ENCODE assay signal across 15 mouse cellular contexts in the genomic region with DNA sequence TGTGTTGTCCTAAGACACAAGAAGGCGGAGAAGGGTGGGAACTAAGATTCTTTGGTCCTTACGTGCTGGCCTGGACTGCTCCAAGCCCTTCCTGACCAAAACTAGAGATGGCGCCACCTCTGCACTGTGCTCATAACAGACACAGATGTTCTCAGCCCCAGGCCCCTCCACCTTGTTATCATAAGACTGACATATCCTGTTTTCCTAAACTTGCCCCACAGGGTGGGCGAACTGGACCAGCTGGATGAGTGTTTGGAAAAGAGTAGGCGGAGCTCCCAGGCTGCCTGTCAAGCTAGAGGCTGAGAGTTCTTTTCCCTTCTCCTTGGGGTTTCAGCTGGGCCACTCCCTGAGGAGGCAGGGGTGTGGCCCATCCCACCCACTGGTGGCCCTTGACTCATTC. TPM values are rescaled to one million over a fixed set of nuclear protein-coding genes. Genes with fewer than 3 reads are reported as not detected.
DNase-seq lines count a peak whose midpoint lies in the region; ATAC-seq and TF ChIP-seq lines count a peak whose summit lies in the region.
"Had no signal": no experiment of that assay in that cellular context is flagged by ENCODE, and none has a peak within 500 bp of the region (broad histone marks: within the 10 kb centered on the region; RNA-seq: fewer than 3 reads in every experiment).

No protein-coding gene starts in this region.

- WGBS in hindbrain, embryonic 10.5 days, result 59% methylated on average over 5 of the region's 5 CpGs
- WGBS in hindbrain, embryonic 13.5 days, result 75% methylated on average over 5 of the region's 5 CpGs
- WGBS in midbrain, postnatal 0 days, result 81% methylated on average over 5 of the region's 5 CpGs
- 91% methylated on average over 5 of the region's 5 CpGs for whole genome bisulfite sequencing in midbrain, embryonic 16.5 days
- 60% methylated on average over 5 of the region's 5 CpGs for WGBS in embryonic facial prominence, embryonic 13.5 days

- TF ChIP-seq CTCF in midbrain, postnatal 0 days (IDR thresholded peaks at IDR 0.05), result peak; percentile 14; the same call in 1 of the 2 replicates
- TF ChIP-seq CTCF in gastrocnemius, adult 2 months (IDR thresholded peaks at IDR 0.05), result no peak

- intact Hi-C loops in gastrocnemius, adult 2 months (cut with DNase I), result no loop called here

- H3K27me3 ChIP-seq in hindbrain, embryonic 10.5 days (ENCODE audit: insufficient read depth, poor library complexity, severe bottlenecking), result no peaks in the 10 kb centered on the region
- no peaks in the 10 kb centered on the region for H3K27me3 ChIP-seq in hindbrain, embryonic 13.5 days
- no peaks in the 10 kb centered on the region for H3K27me3 ChIP-seq in midbrain, postnatal 0 days (ENCODE audit: insufficient read depth, low read length)
- H3K27me3 ChIP-seq in midbrain, embryonic 16.5 days (ENCODE audit: control insufficient read depth, insufficient read depth, low read depth, low read length), result no peaks in the 10 kb centered on the region
- H3K27me3 ChIP-seq in embryonic facial prominence, embryonic 13.5 days, result no peaks in the 10 kb centered on the region
- H3K27me3 ChIP-seq: liver, embryonic 13.5 days; midbrain, embryonic 15.5 days had no signal

- H3K4me2 ChIP-seq in hindbrain, embryonic 13.5 days, result no peak overlapping the region
- no peak overlapping the region for H3K4me2 ChIP-seq in midbrain, postnatal 0 days (ENCODE audit: low read depth, low read length, poor library complexity, severe bottlenecking)
- no peak overlapping the region for H3K4me2 ChIP-seq in midbrain, embryonic 16.5 days (ENCODE audit: low read length)
- no peak overlapping the region for H3K4me2 ChIP-seq in embryonic facial prominence, embryonic 13.5 days
- H3K4me2 ChIP-seq: liver, embryonic 13.5 days; midbrain, embryonic 15.5 days had no signal

- H3K9me3 ChIP-seq in hindbrain, embryonic 10.5 days, result no peaks in the 10 kb centered on the region
- H3K9me3 ChIP-seq in hindbrain, embryonic 13.5 days, result no peaks in the 10 kb centered on the region
- H3K9me3 ChIP-seq in midbrain, postnatal 0 days (ENCODE audit: low read length), result no peaks in the 10 kb centered on the region
- H3K9me3 ChIP-seq in midbrain, embryonic 16.5 days (replicated peaks; ENCODE audit: control insufficient read depth, low read length, poor library complexity, severe bottlenecking), result no peaks in the 10 kb centered on the region
- no peaks in the 10 kb centered on the region for H3K9me3 ChIP-seq in embryonic facial prominence, embryonic 13.5 days
- H3K9me3 ChIP-seq: liver, embryonic 13.5 days; midbrain, embryonic 15.5 days had no signal

- H3K27ac ChIP-seq in hindbrain, embryonic 10.5 days, result 0 out of 2 replicates have a peak overlapping the region, but pooled peaks have one; percentile 29
- H3K27ac ChIP-seq in hindbrain, embryonic 13.5 days, result no peak overlapping the region
- H3K27ac ChIP-seq in midbrain, postnatal 0 days (ENCODE audit: low read depth, low read length), result no peak overlapping the region
- no peak overlapping the region for H3K27ac ChIP-seq in midbrain, embryonic 16.5 days (ENCODE audit: low read length)
- peak overlapping the region; percentile 17; the same call in 1 of the 2 replicates for H3K27ac ChIP-seq in embryonic facial prominence, embryonic 13.5 days
- H3K27ac ChIP-seq in gastrocnemius, adult 2 months, result no peak overlapping the region
- H3K27ac ChIP-seq: liver, embryonic 13.5 days; midbrain, embryonic 15.5 days had no signal

- ATAC-seq in hindbrain, embryonic 13.5 days (ENCODE audit: low FRiP score), result no peak
- ATAC-seq in midbrain, postnatal 0 days (ENCODE audit: low FRiP score), result no peak
- ATAC-seq in midbrain, embryonic 16.5 days, result no peak
- peak; percentile 15; the same call in 1 of the 2 replicates for ATAC-seq in embryonic facial prominence, embryonic 13.5 days (ENCODE audit: insufficient number of reproducible peaks, insufficient read depth, low FRiP score, low TSS enrichment, low read depth)
- ATAC-seq: CD4-positive, CD25-positive, alpha-beta regulatory T cell, adult 4 months; midbrain, embryonic 15.5 days had no signal

- peaks cover 15% of the 10 kb centered on the region for H3K4me1 ChIP-seq in hindbrain, embryonic 10.5 days (replicated peaks)
- peaks cover 9% of the 10 kb centered on the region for H3K4me1 ChIP-seq in hindbrain, embryonic 13.5 days (replicated peaks)
- no peaks in the 10 kb centered on the region for H3K4me1 ChIP-seq in midbrain, postnatal 0 days (ENCODE audit: insufficient read depth, low read length)
- H3K4me1 ChIP-seq in midbrain, embryonic 16.5 days (ENCODE audit: control insufficient read depth, insufficient read depth, low read length), result peaks cover 6% of the 10 kb centered on the region
- H3K4me1 ChIP-seq in embryonic facial prominence, embryonic 13.5 days, result peaks cover 14% of the 10 kb centered on the region

- peaks cover 34% of the 10 kb centered on the region for H3K36me3 ChIP-seq in hindbrain, embryonic 10.5 days
- H3K36me3 ChIP-seq in hindbrain, embryonic 13.5 days, result peaks cover 45% of the 10 kb centered on the region
- peaks cover 15% of the 10 kb centered on the region for H3K36me3 ChIP-seq in midbrain, postnatal 0 days (ENCODE audit: insufficient read depth, low read length)
- H3K36me3 ChIP-seq in midbrain, embryonic 16.5 days (ENCODE audit: control insufficient read depth, insufficient read depth, low read length), result peaks cover 10% of the 10 kb centered on the region
- peaks cover 19% of the 10 kb centered on the region for H3K36me3 ChIP-seq in embryonic facial prominence, embryonic 13.5 days

- no peak overlapping the region for H3K4me3 ChIP-seq in hindbrain, embryonic 10.5 days
- no peak overlapping the region for H3K4me3 ChIP-seq in hindbrain, embryonic 13.5 days
- H3K4me3 ChIP-seq in midbrain, postnatal 0 days (ENCODE audit: low read depth, low read length), result no peak overlapping the region
- H3K4me3 ChIP-seq in midbrain, embryonic 16.5 days (ENCODE audit: low read depth, low read length), result no peak overlapping the region
- no peak overlapping the region for H3K4me3 ChIP-seq in embryonic facial prominence, embryonic 13.5 days
- H3K4me3 ChIP-seq in gastrocnemius, adult 2 months, result no peak overlapping the region
- H3K4me3 ChIP-seq: liver, embryonic 13.5 days; midbrain, embryonic 15.5 days had no signal

- peak; percentile 19 for DNase-seq in hindbrain, embryonic 10.5 days (ENCODE audit: low spot score)
- no peak for DNase-seq in midbrain, postnatal 0 days (ENCODE audit: low spot score)
- no peak for DNase-seq in spleen, postnatal 10 days (ENCODE audit: low spot score in 2 of 2)
- no peak for DNase-seq in gastrocnemius, adult 2 months
- DNase-seq: cerebellum, adult 8-10 months; heart, postnatal 36 days; layer of hippocampus, postnatal 36 days; liver, embryonic 13.5 days; thymus, adult 2 months had no signal

- H3K9ac ChIP-seq in hindbrain, embryonic 13.5 days, result no peak overlapping the region
- H3K9ac ChIP-seq in midbrain, postnatal 0 days (replicated peaks; ENCODE audit: low read length, poor library complexity, severe bottlenecking), result no peak overlapping the region
- no peak overlapping the region for H3K9ac ChIP-seq in midbrain, embryonic 16.5 days (ENCODE audit: low read depth, low read length)
- H3K9ac ChIP-seq in embryonic facial prominence, embryonic 13.5 days, result no peak overlapping the region
- H3K9ac ChIP-seq: liver, embryonic 13.5 days; midbrain, embryonic 15.5 days had no signal

RNA-seq across cellular contexts. Expression of a gene that starts 4.8 kb away (rescaled TPM):
- 25.1 and 27.5 TPM in 2 replicates for polyA plus RNA-seq in hindbrain, embryonic 10.5 days (2016; fragmentation: Nextera tagmentation; extraction: Ambion mirVana)
- 23.9 and 24.3 TPM in 2 replicates for polyA plus RNA-seq in hindbrain, embryonic 13.5 days (2015; fragmentation: Nextera tagmentation; extraction: Ambion mirVana)
- total RNA-seq in midbrain, postnatal 0 days (2014; rRNA removed), result 24.8 and 25.1 TPM in 2 replicates
- polyA plus RNA-seq in midbrain, postnatal 0 days (2015; fragmentation: Nextera tagmentation; extraction: Ambion mirVana), result 35.3 and 36.0 TPM in 2 replicates
- 29.5 and 29.9 TPM in 2 replicates for polyA plus RNA-seq in midbrain, embryonic 16.5 days (2015; fragmentation: Nextera tagmentation; extraction: Ambion mirVana)
- 17.7 and 20.3 TPM in 2 replicates for polyA plus RNA-seq in embryonic facial prominence, embryonic 13.5 days (2015; fragmentation: Nextera tagmentation; extraction: Ambion mirVana)
- total RNA-seq in gastrocnemius, adult 2 months (2021), result 1 to 10 TPM; 4.6 to 4.9 TPM

RNA-seq across cellular contexts. Expression of a gene that starts 10.6 kb away (rescaled TPM):
- not detected in 2 replicates for polyA plus RNA-seq in hindbrain, embryonic 10.5 days (2016; fragmentation: Nextera tagmentation; extraction: Ambion mirVana)
- polyA plus RNA-seq in hindbrain, embryonic 13.5 days (2015; fragmentation: Nextera tagmentation; extraction: Ambion mirVana), result not detected in 2 replicates
- 1.1 TPM in 1 of 2 replicates, not detected in the other for total RNA-seq in midbrain, postnatal 0 days (2014; rRNA removed)
- not detected in 2 replicates for polyA plus RNA-seq in midbrain, postnatal 0 days (2015; fragmentation: Nextera tagmentation; extraction: Ambion mirVana)
- polyA plus RNA-seq in midbrain, embryonic 16.5 days (2015; fragmentation: Nextera tagmentation; extraction: Ambion mirVana), result not detected in 2 replicates
- not detected in 2 replicates for polyA plus RNA-seq in embryonic facial prominence, embryonic 13.5 days (2015; fragmentation: Nextera tagmentation; extraction: Ambion mirVana)
- total RNA-seq in gastrocnemius, adult 2 months (2021), result under 1 TPM in 1 of 2 experiments, not detected in 1; 0.84 TPM
- total RNA-seq: layer of hippocampus, postnatal 36 days had no signal
- polyA plus RNA-seq: CD4-positive, CD25-positive, alpha-beta regulatory T cell, adult 4 months; kidney, embryonic 14.5 days; liver, embryonic 13.5 days; midbrain, embryonic 15.5 days had no signal

RNA-seq across cellular contexts. Expression of a gene that starts 12.8 kb away (rescaled TPM):
- 9.3 and 12.4 TPM in 2 replicates for polyA plus RNA-seq in hindbrain, embryonic 10.5 days (2016; fragmentation: Nextera tagmentation; extraction: Ambion mirVana)
- polyA plus RNA-seq in hindbrain, embryonic 13.5 days (2015; fragmentation: Nextera tagmentation; extraction: Ambion mirVana), result 13.7 and 14.6 TPM in 2 replicates
- 6.4 and 7.7 TPM in 2 replicates for total RNA-seq in midbrain, postnatal 0 days (2014; rRNA removed)
- polyA plus RNA-seq in midbrain, postnatal 0 days (2015; fragmentation: Nextera tagmentation; extraction: Ambion mirVana), result 5.5 and 7.4 TPM in 2 replicates
- polyA plus RNA-seq in midbrain, embryonic 16.5 days (2015; fragmentation: Nextera tagmentation; extraction: Ambion mirVana), result 17.0 and 17.4 TPM in 2 replicates
- 7.0 and 7.9 TPM in 2 replicates for polyA plus RNA-seq in embryonic facial prominence, embryonic 13.5 days (2015; fragmentation: Nextera tagmentation; extraction: Ambion mirVana)
- total RNA-seq in gastrocnemius, adult 2 months (2021), result 1 to 10 TPM; 1.2 to 1.4 TPM

RNA-seq across cellular contexts. Expression of a gene that starts 13.0 kb away (rescaled TPM):
- 16.5 and 17.7 TPM in 2 replicates for polyA plus RNA-seq in hindbrain, embryonic 10.5 days (2016; fragmentation: Nextera tagmentation; extraction: Ambion mirVana)
- 19.4 and 19.8 TPM in 2 replicates for polyA plus RNA-seq in hindbrain, embryonic 13.5 days (2015; fragmentation: Nextera tagmentation; extraction: Ambion mirVana)
- total RNA-seq in midbrain, postnatal 0 days (2014; rRNA removed), result 24.2 and 25.8 TPM in 2 replicates
- polyA plus RNA-seq in midbrain, postnatal 0 days (2015; fragmentation: Nextera tagmentation; extraction: Ambion mirVana), result 17.5 and 19.7 TPM in 2 replicates
- polyA plus RNA-seq in midbrain, embryonic 16.5 days (2015; fragmentation: Nextera tagmentation; extraction: Ambion mirVana), result 17.8 and 19.6 TPM in 2 replicates
- 18.4 and 19.5 TPM in 2 replicates for polyA plus RNA-seq in embryonic facial prominence, embryonic 13.5 days (2015; fragmentation: Nextera tagmentation; extraction: Ambion mirVana)
- 1 to 10 TPM; 7.9 to 8.6 TPM for total RNA-seq in gastrocnemius, adult 2 months (2021)

RNA-seq across cellular contexts. Expression of a gene that starts 15.0 kb away (rescaled TPM):
- polyA plus RNA-seq in hindbrain, embryonic 10.5 days (2016; fragmentation: Nextera tagmentation; extraction: Ambion mirVana), result 98.2 and 104 TPM in 2 replicates
- 101 and 109 TPM in 2 replicates for polyA plus RNA-seq in hindbrain, embryonic 13.5 days (2015; fragmentation: Nextera tagmentation; extraction: Ambion mirVana)
- 110 and 112 TPM in 2 replicates for total RNA-seq in midbrain, postnatal 0 days (2014; rRNA removed)
- 101 and 102 TPM in 2 replicates for polyA plus RNA-seq in midbrain, postnatal 0 days (2015; fragmentation: Nextera tagmentation; extraction: Ambion mirVana)
- polyA plus RNA-seq in midbrain, embryonic 16.5 days (2015; fragmentation: Nextera tagmentation; extraction: Ambion mirVana), result 95.4 and 95.6 TPM in 2 replicates
- 129 and 139 TPM in 2 replicates for polyA plus RNA-seq in embryonic facial prominence, embryonic 13.5 days (2015; fragmentation: Nextera tagmentation; extraction: Ambion mirVana)
- total RNA-seq in gastrocnemius, adult 2 months (2021), result 10 to 100 TPM; 50.2 to 58.1 TPM

Comparison
In these comparisons a context has a peak if more than half of its experiments do, and no peak if none do; other contexts are left out.
1. H3K27ac ChIP-seq: peak in hindbrain, embryonic 10.5 days (single experiment) and embryonic facial prominence, embryonic 13.5 days (single experiment); none in hindbrain, embryonic 13.5 days (single experiment), midbrain, postnatal 0 days (single experiment), midbrain, embryonic 16.5 days (single experiment) and gastrocnemius, adult 2 months (single experiment).